Comparison of ENCODE assay signal across 20 mouse cellular contexts in the genomic region with DNA sequence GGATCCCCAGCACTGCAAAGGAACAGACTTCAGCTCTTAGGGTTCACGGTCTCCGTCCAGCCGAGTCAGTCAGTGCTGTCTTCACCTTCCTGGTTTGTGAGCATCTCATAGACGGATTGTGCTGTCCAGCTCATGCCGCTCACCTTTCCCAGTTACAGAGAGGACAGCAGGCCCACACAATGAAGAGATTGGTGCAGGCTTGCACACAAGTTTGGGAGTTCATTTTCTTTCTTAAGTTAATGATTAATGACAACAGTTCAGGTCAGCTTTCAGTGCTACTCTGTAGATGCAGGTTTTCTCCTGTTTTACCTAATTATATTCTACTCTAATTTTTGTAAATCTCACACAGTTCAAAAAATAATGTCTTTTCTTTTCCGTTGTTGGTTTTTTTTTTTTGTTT. TPM values are rescaled to one million over a fixed set of nuclear protein-coding genes. Genes with fewer than 3 reads are reported as not detected.
A peak's percentile ranks its signal among the peaks of the same experiment; 100 is the strongest.
DNase-seq lines count a peak whose midpoint lies in the region; ATAC-seq lines count a peak whose summit lies in the region.
"Had no signal": no experiment of that assay in that cellular context is flagged by ENCODE, and none has a peak within 500 bp of the region (broad histone marks: within the 10 kb centered on the region; RNA-seq: fewer than 3 reads in every experiment).

No protein-coding gene starts in this region.

- no peaks in the 10 kb centered on the region for H3K27me3 ChIP-seq in liver, embryonic 15.5 days
- H3K27me3 ChIP-seq: forebrain, embryonic 13.5 days; heart, embryonic 13.5 days had no signal

- H3K27ac ChIP-seq in liver, embryonic 15.5 days (replicated peaks) = no peak overlapping the region
- H3K27ac ChIP-seq: forebrain, embryonic 13.5 days; gastrocnemius, adult 2 months; heart, embryonic 13.5 days; hindbrain, postnatal 0 days; kidney, postnatal 0 days; left cerebral cortex, adult 2 months; macrophage; midbrain, embryonic 10.5 days had no signal

- 0 out of 2 replicates have a peak, but pooled peaks have one; percentile 17 for ATAC-seq in liver, embryonic 15.5 days (ENCODE audit: insufficient read depth)
- ATAC-seq: forebrain, embryonic 13.5 days; hindbrain, postnatal 0 days had no signal

- peaks cover 12% of the 10 kb centered on the region for H3K4me1 ChIP-seq in liver, embryonic 15.5 days (replicated peaks)

- no peak overlapping the region for H3K4me2 ChIP-seq in liver, embryonic 15.5 days
- H3K4me2 ChIP-seq: forebrain, embryonic 13.5 days; heart, embryonic 13.5 days had no signal

- H3K4me3 ChIP-seq in liver, embryonic 15.5 days (replicated peaks) = no peak overlapping the region
- H3K4me3 ChIP-seq: forebrain, embryonic 13.5 days; gastrocnemius, adult 2 months; heart, embryonic 13.5 days; left cerebral cortex, adult 2 months; midbrain, embryonic 10.5 days had no signal

- intact Hi-C loops in gastrocnemius, postnatal 36 days (cut with DNase I) = no loop called here

- H3K9ac ChIP-seq in liver, embryonic 15.5 days = no peak overlapping the region
- H3K9ac ChIP-seq: forebrain, embryonic 13.5 days; heart, embryonic 13.5 days had no signal

- peak; percentile 8 for DNase-seq in heart, adult 11 months
- no peak for DNase-seq in heart, adult 18-20 months
- peak; percentile 22 to 23 for DNase-seq in kidney, adult 8-10 months
- DNase-seq in kidney, postnatal 36 days = peak; percentile 28 to 33
- DNase-seq in layer of hippocampus, postnatal 25 days (ENCODE audit: extremely low spot score in 1 of 2, low spot score in 1 of 2) = no peak
- no peak for DNase-seq in lung, postnatal 25 days (ENCODE audit: low spot score)
- no peak for DNase-seq in gastrocnemius, postnatal 36 days
- DNase-seq: adrenal gland, postnatal 14 days; cerebellum, adult 8-10 months; cerebellum, postnatal 36 days; gastrocnemius, adult 2 months; heart, postnatal 14 days had no signal

- H3K36me3 ChIP-seq in liver, embryonic 15.5 days (replicated peaks) = peaks cover 71% of the 10 kb centered on the region

- H3K9me3 ChIP-seq in liver, embryonic 15.5 days (replicated peaks) = no peaks in the 10 kb centered on the region
- H3K9me3 ChIP-seq: forebrain, embryonic 13.5 days; heart, embryonic 13.5 days; midbrain, embryonic 10.5 days had no signal

- WGBS in liver, embryonic 15.5 days (ENCODE audit: insufficient replicate concordance) = 86% methylated on average over 6 of the region's 6 CpGs

RNA-seq across cellular contexts. Expression of gene Eprs, which starts 7.1 kb away (rescaled TPM):
- 10 to 100 TPM; 76.2 TPM for total RNA-seq in heart, adult 18-20 months (2021)
- 71.4 and 76.7 TPM in 2 replicates for polyA plus RNA-seq in liver, embryonic 15.5 days (2015; fragmentation: Nextera tagmentation; extraction: Ambion mirVana)
- total RNA-seq in layer of hippocampus, postnatal 25 days (2021) = 10 to 100 TPM; 66.1 to 72.9 TPM
- total RNA-seq in gastrocnemius, postnatal 36 days (2021) = 100 to 1,000 TPM; 129 to 141 TPM

RNA-seq across cellular contexts. Expression of gene Bpnt1, which starts 38.0 kb away (rescaled TPM):
- total RNA-seq in heart, adult 18-20 months (2021) = 10 to 100 TPM; 27.8 to 28.1 TPM
- polyA plus RNA-seq in liver, embryonic 15.5 days (2015; fragmentation: Nextera tagmentation; extraction: Ambion mirVana) = 10.3 and 11.1 TPM in 2 replicates
- 10 to 100 TPM; 69.0 to 75.9 TPM for total RNA-seq in layer of hippocampus, postnatal 25 days (2021)
- total RNA-seq in gastrocnemius, postnatal 36 days (2021) = 10 to 100 TPM; 13.2 to 15.0 TPM

RNA-seq across cellular contexts. Expression of gene Iars2, which starts 40.8 kb away (rescaled TPM):
- 10 to 100 TPM; 74.5 to 85.3 TPM for total RNA-seq in heart, adult 18-20 months (2021)
- polyA plus RNA-seq in liver, embryonic 15.5 days (2015; fragmentation: Nextera tagmentation; extraction: Ambion mirVana) = 17.3 and 18.9 TPM in 2 replicates
- 10 to 100 TPM; 33.3 to 34.5 TPM for total RNA-seq in layer of hippocampus, postnatal 25 days (2021)
- total RNA-seq in gastrocnemius, postnatal 36 days (2021) = 10 to 100 TPM; 36.6 to 38.9 TPM

Comparison
In these comparisons a context has a peak if more than half of its experiments do, and no peak if none do; other contexts are left out.
1. DNase-seq: peak in heart, adult 11 months (single experiment), kidney, adult 8-10 months (2 of 2) and kidney, postnatal 36 days (2 of 2); none in heart, adult 18-20 months (0 of 2), layer of hippocampus, postnatal 25 days (0 of 2), lung, postnatal 25 days (single experiment) and gastrocnemius, postnatal 36 days (0 of 2).